Mouse (Mus musculus): Measurements from ENCODE around the gene St3gal6. TPM values are rescaled to one million over a fixed set of nuclear protein-coding genes. Genes with fewer than 3 reads are reported as not detected.

Gene St3gal6
- polyA plus RNA-seq, 1 experiment, result 34.9 TPM

DNA sequence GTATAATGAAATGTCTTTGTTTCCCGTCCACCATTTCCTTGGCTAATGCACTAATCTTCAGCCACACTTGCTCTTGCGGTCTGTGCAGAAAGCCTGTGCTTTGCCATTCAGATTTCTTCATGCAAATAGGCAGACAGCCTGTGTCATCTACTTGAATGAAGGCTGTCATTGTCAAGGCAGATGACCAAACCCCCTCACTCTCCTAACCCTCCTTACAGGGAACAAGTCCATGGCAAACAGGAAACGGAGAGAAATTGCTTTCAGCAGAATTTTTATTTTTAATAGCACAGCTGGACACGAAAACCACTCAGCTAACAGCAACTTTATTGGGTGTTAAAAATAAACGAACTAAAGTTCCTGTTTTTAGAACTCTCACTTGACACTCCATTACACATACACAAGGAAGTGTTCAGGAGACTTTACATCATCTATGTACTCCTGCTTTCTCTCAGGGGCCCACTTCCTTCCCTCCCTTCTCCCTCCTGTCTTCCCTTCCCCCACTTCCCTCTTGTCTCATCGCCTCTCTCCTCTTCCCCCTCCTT, 22.2 kb downstream of the St3gal6 start:
- peaks cover 12% of the 10 kb centered on the region; the same call in 1 of the 2 replicates for H3K4me1 ChIP-seq (ENCODE audit: control insufficient read depth, insufficient read depth, low read length)
- WGBS, result under 1% methylated on average over 6 of the region's 6 CpGs

GRCm38 (mm10) chr16:58499650-58500049, 24.4 kb downstream of the St3gal6 start:
- TF ChIP-seq POLR2A (IDR thresholded peaks at IDR 0.05; ENCODE audit: borderline replicate concordance, control insufficient read depth, low read depth, low read length) (no peak), CTCF (IDR thresholded peaks at IDR 0.05; ENCODE audit: control insufficient read depth, insufficient read depth, low read length) (no peak)
- no peak overlapping the region for H3K4me3 ChIP-seq (replicated peaks; ENCODE audit: control insufficient read depth, low read depth, low read length)
- WGBS, result 45% methylated on average over 5 of the region's 5 CpGs
- H3K27ac ChIP-seq (ENCODE audit: control insufficient read depth, insufficient read depth, low read depth, low read length, poor library complexity), result peak overlapping the region; percentile 36
- H3K4me1 ChIP-seq (ENCODE audit: control insufficient read depth, insufficient read depth, low read length), result peaks cover 12% of the 10 kb centered on the region; the same call in 1 of the 2 replicates

More for the DNA sequence above, 22.2 kb downstream of the St3gal6 start:
- Histone ChIP-seq H3K27ac (ENCODE audit: control insufficient read depth, insufficient read depth, low read depth, low read length, poor library complexity) (peak overlapping the region; percentile 78), H3K4me3 (replicated peaks; ENCODE audit: control insufficient read depth, low read depth, low read length) (no peak overlapping the region)
- TF ChIP-seq CTCF (IDR thresholded peaks at IDR 0.05; ENCODE audit: control insufficient read depth, insufficient read depth, low read length) (no peak), POLR2A (IDR thresholded peaks at IDR 0.05; ENCODE audit: borderline replicate concordance, control insufficient read depth, low read depth, low read length) (no peak)

- 44% methylated on average over 1 of the region's 1 CpGs for WGBS
- Histone ChIP-seq H3K27ac (ENCODE audit: control insufficient read depth, insufficient read depth, low read depth, low read length, poor library complexity) (peak overlapping the region; percentile 32; the same call in 1 of the 2 replicates), H3K4me1 (ENCODE audit: control insufficient read depth, insufficient read depth, low read length) (peaks cover 12% of the 10 kb centered on the region; the same call in 1 of the 2 replicates), H3K4me3 (replicated peaks; ENCODE audit: control insufficient read depth, low read depth, low read length) (peak overlapping the region; percentile 51)
- TF ChIP-seq CTCF (IDR thresholded peaks at IDR 0.05; ENCODE audit: control insufficient read depth, insufficient read depth, low read length) (no peak), POLR2A (IDR thresholded peaks at IDR 0.05; ENCODE audit: borderline replicate concordance, control insufficient read depth, low read depth, low read length) (no peak)
These were observed 24.9 kb downstream of the St3gal6 start for GRCm38 (mm10) chr16:58499172-58499584.

DNA sequence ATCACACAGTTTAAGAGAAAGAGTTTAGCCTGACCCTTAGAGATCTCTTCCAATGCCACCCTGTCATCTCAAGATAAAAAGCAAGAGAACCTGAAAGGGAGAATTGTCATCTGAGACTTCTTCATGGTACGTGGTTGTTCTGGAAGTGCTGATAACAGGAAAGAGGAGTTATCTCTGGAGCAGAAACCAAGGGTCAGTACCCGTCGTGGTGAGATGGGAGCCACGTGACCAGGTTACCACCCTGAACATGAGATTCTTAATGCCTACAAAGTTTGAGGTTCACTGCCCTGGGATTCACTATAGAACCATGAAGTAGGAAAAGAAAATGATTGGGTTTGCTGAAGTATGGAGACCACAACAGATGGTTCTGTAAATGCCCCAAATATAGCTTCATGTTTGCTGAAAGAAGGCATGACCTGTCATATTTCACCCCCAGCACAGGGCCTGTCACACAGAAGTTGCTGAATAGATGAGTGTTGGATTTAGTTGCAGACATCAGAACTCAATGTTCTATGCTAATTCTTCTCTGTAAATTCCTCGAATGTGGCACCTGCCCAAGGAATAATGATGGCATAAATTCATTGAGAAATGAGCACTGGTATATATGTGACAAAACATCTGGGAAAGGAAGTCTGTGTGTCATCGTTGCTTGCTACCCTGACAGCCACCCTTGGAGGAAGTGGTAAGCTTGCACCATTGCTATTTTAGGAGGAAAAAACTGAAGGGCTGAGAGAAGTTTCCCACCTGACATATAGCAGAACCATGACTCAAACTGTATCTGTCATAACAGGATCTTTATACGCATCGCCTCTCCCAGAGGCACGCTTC, 25.9 kb downstream of the St3gal6 start:
- peaks cover 10% of the 10 kb centered on the region; the same call in 1 of the 2 replicates for H3K4me1 ChIP-seq (ENCODE audit: control insufficient read depth, insufficient read depth, low read length)
- peak overlapping the region; percentile 32 for H3K4me3 ChIP-seq (replicated peaks; ENCODE audit: control insufficient read depth, low read depth, low read length)
- TF ChIP-seq CTCF (IDR thresholded peaks at IDR 0.05; ENCODE audit: control insufficient read depth, insufficient read depth, low read length), result no peak
- peak; percentile 18; the same call in 1 of the 2 replicates for TF ChIP-seq POLR2A (IDR thresholded peaks at IDR 0.05; ENCODE audit: borderline replicate concordance, control insufficient read depth, low read depth, low read length)
- H3K27ac ChIP-seq (ENCODE audit: control insufficient read depth, insufficient read depth, low read depth, low read length, poor library complexity), result peak overlapping the region; percentile 42; the same call in 1 of the 2 replicates
- 7% methylated on average over 9 of the region's 9 CpGs for WGBS

GRCm38 (mm10) chr16:58496791-58497190, 27.3 kb downstream of the St3gal6 start:
- H3K4me1 ChIP-seq (ENCODE audit: control insufficient read depth, insufficient read depth, low read length), result peaks cover 6% of the 10 kb centered on the region; the same call in 1 of the 2 replicates
- H3K27ac ChIP-seq (ENCODE audit: control insufficient read depth, insufficient read depth, low read depth, low read length, poor library complexity), result no peak overlapping the region

GRCm38 (mm10) chr16:58487861-58488260, 36.2 kb downstream of the St3gal6 start:
- 88% methylated on average over 6 of the region's 6 CpGs for WGBS
- H3K27ac ChIP-seq (ENCODE audit: control insufficient read depth, insufficient read depth, low read depth, low read length, poor library complexity), result no peak overlapping the region
- H3K4me3 ChIP-seq (replicated peaks; ENCODE audit: control insufficient read depth, low read depth, low read length), result no peak overlapping the region
- H3K4me1 ChIP-seq (ENCODE audit: control insufficient read depth, insufficient read depth, low read length), result no peaks in the 10 kb centered on the region
- TF ChIP-seq POLR2A (IDR thresholded peaks at IDR 0.05; ENCODE audit: borderline replicate concordance, control insufficient read depth, low read depth, low read length) (no peak), CTCF (IDR thresholded peaks at IDR 0.05; ENCODE audit: control insufficient read depth, insufficient read depth, low read length) (no peak)

More at GRCm38 (mm10) chr16:58496791-58497190, 27.3 kb downstream of the St3gal6 start:
- no peak for TF ChIP-seq CTCF (IDR thresholded peaks at IDR 0.05; ENCODE audit: control insufficient read depth, insufficient read depth, low read length)
- TF ChIP-seq POLR2A (IDR thresholded peaks at IDR 0.05; ENCODE audit: borderline replicate concordance, control insufficient read depth, low read depth, low read length), result no peak
- no peak overlapping the region for H3K4me3 ChIP-seq (replicated peaks; ENCODE audit: control insufficient read depth, low read depth, low read length)

DNA sequence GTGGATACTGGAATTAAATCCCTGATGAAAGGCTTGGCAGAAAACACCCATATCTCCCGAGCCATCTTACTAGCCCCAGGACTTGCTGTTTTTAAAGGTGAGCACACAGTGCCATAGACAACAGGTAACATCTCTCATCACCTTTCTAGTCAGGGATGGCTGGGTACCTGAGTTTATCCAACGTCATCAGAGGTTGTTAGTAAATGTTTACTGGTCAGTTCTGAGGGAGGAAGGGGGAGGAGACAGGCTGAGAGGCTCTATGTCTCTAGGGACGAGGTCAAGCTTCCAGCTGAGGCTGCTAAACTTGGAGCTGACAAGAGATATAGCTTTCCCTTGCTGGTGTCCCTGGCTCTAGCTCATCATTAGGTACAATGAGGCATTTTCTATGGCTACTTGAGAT, 41.7 kb downstream of the St3gal6 start:
- Histone ChIP-seq H3K4me1 (ENCODE audit: control insufficient read depth, insufficient read depth, low read length) (peaks cover 6% of the 10 kb centered on the region; the same call in 1 of the 2 replicates), H3K4me3 (replicated peaks; ENCODE audit: control insufficient read depth, low read depth, low read length) (no peak overlapping the region), H3K27ac (ENCODE audit: control insufficient read depth, insufficient read depth, low read depth, low read length, poor library complexity) (no peak overlapping the region)
- TF ChIP-seq POLR2A (IDR thresholded peaks at IDR 0.05; ENCODE audit: borderline replicate concordance, control insufficient read depth, low read depth, low read length) (no peak), CTCF (IDR thresholded peaks at IDR 0.05; ENCODE audit: control insufficient read depth, insufficient read depth, low read length) (no peak)
- 49% methylated on average over 3 of the region's 3 CpGs for WGBS

GRCm38 (mm10) chr16:58481906-58482270, 42.2 kb downstream of the St3gal6 start:
- WGBS, result 41% methylated on average over 5 of the region's 5 CpGs
- Histone ChIP-seq H3K4me1 (ENCODE audit: control insufficient read depth, insufficient read depth, low read length) (peaks cover 6% of the 10 kb centered on the region; the same call in 1 of the 2 replicates), H3K27ac (ENCODE audit: control insufficient read depth, insufficient read depth, low read depth, low read length, poor library complexity) (peak overlapping the region; percentile 60), H3K4me3 (replicated peaks; ENCODE audit: control insufficient read depth, low read depth, low read length) (no peak overlapping the region)
- TF ChIP-seq CTCF (IDR thresholded peaks at IDR 0.05; ENCODE audit: control insufficient read depth, insufficient read depth, low read length) (no peak), POLR2A (IDR thresholded peaks at IDR 0.05; ENCODE audit: borderline replicate concordance, control insufficient read depth, low read depth, low read length) (no peak)

Measured in bone marrow, adult 2 months (tissue).